Mouse (Mus musculus) neural tube, embryonic 14.5 days (tissue): ENCODE results near the gene Acad10. TPM values are rescaled to one million over a fixed set of nuclear protein-coding genes. Genes with fewer than 3 reads are reported as not detected.
"Not testable (repeated sequence)": the region's sequence is repeated elsewhere in the genome, so short reads cannot be mapped to it uniquely, and the experiment has no call there.

Experiments used
- ATAC-seq: fragments of 200-750 bp; cut with Nextera tagmentation; 2 replicates; pipeline ENCODE4 v1.8.0; 2017; ENCODE audit warnings: low read depth, mild to moderate bottlenecking, moderate TSS enrichment, moderate library complexity
- H3K27ac ChIP-seq: fragments of 300-500 bp; sonication (generic); 2 replicates; pipeline ENCODE4 v1.5.1; 2014; ENCODE audit warnings: low read depth, mild to moderate bottlenecking, control low read depth, low read length, moderate library complexity, mixed read lengths
- H3K27me3 ChIP-seq: fragments of 300-500 bp; sonication (generic); 2 replicates; pipeline ENCODE4 v1.6.1; 2014; ENCODE audit warnings: low read length; ENCODE audit not compliant: control insufficient read depth, insufficient read depth
- H3K36me3 ChIP-seq: fragments of 300-500 bp; sonication (generic); 2 replicates; pipeline ENCODE4 v1.6.1; 2014; ENCODE audit warnings: low read length, mixed read lengths; ENCODE audit not compliant: control insufficient read depth, insufficient read depth
- H3K4me1 ChIP-seq: fragments of 300-500 bp; sonication (generic); 2 replicates; pipeline ENCODE4 v1.6.1; 2014; ENCODE audit warnings: low read length; ENCODE audit not compliant: control insufficient read depth, insufficient read depth
- H3K4me2 ChIP-seq: fragments of 300-500 bp; sonication (generic); 2 replicates; pipeline ENCODE4 v1.6.1; 2014; ENCODE audit warnings: mild to moderate bottlenecking, low read depth, low read length, control low read depth
- H3K4me3 ChIP-seq: fragments of 300-500 bp; sonication (generic); 2 replicates; pipeline ENCODE4 v1.5.1; 2014; ENCODE audit warnings: low read depth, low read length, control low read depth, mixed read lengths
- H3K9ac ChIP-seq: fragments of 300-500 bp; sonication (generic); replicated peaks from 2 replicates; pipeline ENCODE4 v1.6.1; 2014; ENCODE audit warnings: low read depth, mild to moderate bottlenecking, control low read depth, low read length, mixed read lengths
- H3K9me3 ChIP-seq: fragments of 300-500 bp; sonication (generic); 2 replicates; pipeline ENCODE4 v1.6.1; 2016; ENCODE audit warnings: low read length; ENCODE audit not compliant: control insufficient read depth
- WGBS: fragments of 180-500 bp; shearing (Covaris S2); extraction: QIAGEN DNeasy Blood & Tissue Kit; methylation state at CpG from one replicate; pipeline ENCODE4 v1.1.7; 2014; 5-methylcytosine and 5-hydroxymethylcytosine counted together
- polyA plus RNA-seq: library from polyadenylated mRNA; unstranded; fragments of >200 nt; fragmentation: Nextera tagmentation; extraction: Ambion mirVana; gene quantifications from 2 replicates; pipeline ENCODE4 v1.2.1, GENCODE M21; 2014

Gene Acad10
- polyA plus RNA-seq, 1 experiment from 2014 or later, result 1.3 TPM

DNA sequence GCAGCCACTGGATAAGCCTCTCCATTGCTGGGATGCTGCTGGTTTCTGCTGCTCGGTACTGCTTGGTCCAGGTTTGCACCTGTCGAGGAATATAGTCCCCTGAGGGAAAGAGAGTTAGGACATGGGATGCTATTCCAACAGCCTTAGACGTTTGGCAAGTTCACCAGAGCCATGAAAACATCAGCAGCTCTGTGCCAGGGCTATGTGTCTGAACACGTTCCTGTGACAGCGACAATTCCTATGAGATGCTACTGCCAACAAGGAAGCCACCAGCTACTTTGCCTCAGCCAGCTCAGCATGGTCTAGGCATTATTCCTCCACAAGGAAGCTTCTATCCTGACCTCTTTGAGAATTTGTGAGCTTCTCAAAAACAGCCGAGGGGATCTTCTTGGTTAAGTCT, 23.0 kb downstream of the Acad10 start:
- no peak for ATAC-seq
- no peaks in the 10 kb centered on the region for H3K27me3 ChIP-seq
- WGBS, result 84% methylated on average over 6 of the region's 6 CpGs
- no peaks in the 10 kb centered on the region for H3K4me1 ChIP-seq
- H3K9me3 ChIP-seq, result no peaks in the 10 kb centered on the region
- H3K4me3 ChIP-seq, result no peak overlapping the region
- no peak overlapping the region for H3K4me2 ChIP-seq
- no peak overlapping the region for H3K27ac ChIP-seq
- H3K36me3 ChIP-seq, result no peaks in the 10 kb centered on the region
- H3K9ac ChIP-seq, result no peak overlapping the region

GRCm38 (mm10) chr5:121634668-121635067, 25.6 kb downstream of the Acad10 start:
- no peak for ATAC-seq
- H3K4me2 ChIP-seq, result no peak overlapping the region
- 90% methylated on average over 5 of the region's 5 CpGs for WGBS

GRCm38 (mm10) chr5:121632804-121633203, 27.5 kb downstream of the Acad10 start:
- H3K27ac ChIP-seq, result no peak overlapping the region
- H3K4me2 ChIP-seq, result no peak overlapping the region
- no peak for ATAC-seq
- 35% methylated on average over 3 of the region's 3 CpGs for WGBS
- no peak overlapping the region for H3K9ac ChIP-seq
- H3K9me3 ChIP-seq, result no peaks in the 10 kb centered on the region
- H3K27me3 ChIP-seq, result no peaks in the 10 kb centered on the region
- H3K36me3 ChIP-seq, result no peaks in the 10 kb centered on the region
- no peak overlapping the region for H3K4me3 ChIP-seq
- no peaks in the 10 kb centered on the region for H3K4me1 ChIP-seq

More at GRCm38 (mm10) chr5:121634668-121635067, 25.6 kb downstream of the Acad10 start:
- Histone ChIP-seq H3K4me1 (no peaks in the 10 kb centered on the region), H3K27ac (no peak overlapping the region), H3K36me3 (no peaks in the 10 kb centered on the region), H3K9ac (no peak overlapping the region), H3K9me3 (no peaks in the 10 kb centered on the region), H3K4me3 (no peak overlapping the region), H3K27me3 (no peaks in the 10 kb centered on the region)

GRCm38 (mm10) chr5:121631106-121631647, 29.1 kb downstream of the Acad10 start:
- H3K4me1 ChIP-seq, ATAC-seq, H3K36me3 ChIP-seq, H3K9ac ChIP-seq, H3K27ac ChIP-seq, H3K4me2 ChIP-seq, H3K9me3 ChIP-seq, H3K27me3 ChIP-seq, H3K4me3 ChIP-seq: not testable (repeated sequence)
- WGBS, result 69% methylated on average over 7 of the region's 9 CpGs

- Histone ChIP-seq H3K27ac (no peak overlapping the region), H3K4me1 (no peaks in the 10 kb centered on the region), H3K36me3 (no peaks in the 10 kb centered on the region), H3K4me3 (no peak overlapping the region), H3K4me2 (no peak overlapping the region), H3K9me3 (no peaks in the 10 kb centered on the region), H3K9ac (no peak overlapping the region), H3K27me3 (no peaks in the 10 kb centered on the region)
- ATAC-seq, result no peak
- 0% methylated on average over 1 of the region's 1 CpGs for WGBS
Measured at GRCm38 (mm10) chr5:121627871-121628270, 32.4 kb downstream of the Acad10 start.

DNA sequence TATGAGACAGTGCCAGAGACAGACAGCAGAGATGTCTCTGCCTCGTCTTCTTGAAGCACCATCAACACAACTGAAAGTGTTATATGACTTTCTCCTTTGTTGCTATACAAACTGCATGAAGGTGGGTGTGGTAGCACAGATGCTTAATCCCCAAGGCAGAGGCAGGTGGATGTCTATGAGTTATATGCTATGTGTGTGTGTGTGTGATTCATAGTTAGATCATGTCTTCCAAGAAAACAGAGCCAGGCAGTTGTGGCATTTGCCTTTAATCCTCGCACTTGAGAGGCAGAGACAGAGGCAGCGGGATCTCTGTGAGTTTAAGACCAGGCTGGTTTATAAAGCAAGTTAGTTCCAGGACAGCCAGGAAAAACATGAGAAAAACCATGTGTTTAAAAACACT, 37.1 kb downstream of the Acad10 start:
- Histone ChIP-seq H3K4me2 (no peak overlapping the region), H3K9me3 (no peaks in the 10 kb centered on the region), H3K27me3 (no peaks in the 10 kb centered on the region), H3K4me3 (no peak overlapping the region), H3K36me3 (no peaks in the 10 kb centered on the region), H3K9ac (no peak overlapping the region), H3K27ac (no peak overlapping the region), H3K4me1 (peaks cover 6% of the 10 kb centered on the region; the same call in 1 of the 2 replicates)
- no peak for ATAC-seq
- 82% methylated on average over 3 of the region's 3 CpGs for WGBS

GRCm38 (mm10) chr5:121621102-121621501, 39.2 kb downstream of the Acad10 start:
- WGBS, result 97% methylated on average over 5 of the region's 5 CpGs
- no peak for ATAC-seq

DNA sequence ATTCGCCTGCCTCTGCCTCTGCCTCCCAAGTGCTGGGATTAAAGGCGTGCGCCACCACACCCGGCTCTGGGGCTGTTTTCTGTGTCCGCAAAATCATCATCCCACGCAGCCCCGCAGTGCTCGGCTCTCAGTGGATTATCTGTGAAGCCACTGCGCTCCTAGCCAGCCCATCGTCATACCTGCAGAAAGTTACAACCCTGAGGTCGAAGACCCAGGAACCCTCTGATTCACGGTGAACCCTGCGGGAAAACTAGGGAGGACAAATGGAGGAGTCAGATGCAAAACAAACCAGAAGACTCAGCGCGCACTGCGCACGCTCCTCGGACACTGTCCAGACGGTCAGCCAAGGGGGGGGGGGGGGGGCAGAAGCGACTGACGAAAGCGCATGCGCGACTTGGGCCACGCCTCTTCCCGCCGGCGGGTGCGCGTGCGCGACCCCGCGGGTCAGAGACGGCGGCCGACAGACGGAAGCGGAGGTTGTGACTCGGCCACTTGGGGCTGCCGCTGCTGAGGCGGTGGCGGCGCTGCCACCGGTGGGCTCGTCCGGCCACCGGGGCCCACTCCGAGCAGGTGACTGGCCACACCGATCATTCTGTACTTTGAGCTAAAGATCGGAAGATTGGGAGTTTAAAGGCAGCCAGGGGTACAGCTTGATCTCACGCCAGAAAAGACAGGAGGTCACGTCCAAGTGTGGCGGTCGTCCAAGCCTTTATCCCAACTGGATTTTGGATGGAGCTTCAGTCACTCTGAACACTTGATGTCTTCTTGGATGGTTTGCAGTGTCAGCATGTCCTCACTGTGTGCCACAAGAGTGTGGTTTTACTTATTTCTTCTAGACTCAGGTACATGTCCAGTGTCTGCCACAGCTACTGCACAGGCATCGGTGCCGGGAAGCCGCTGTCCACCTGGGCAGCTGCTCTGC, 41.5 kb downstream of the Acad10 start, which contains the start of gene Acad12:
Acad12 (minus strand) TSS at position 347 of the 922 bp plus-strand sequence.
- Histone ChIP-seq H3K9ac (peak within 1 kb of the TSS; percentile 70), H3K4me2 (peak within 1 kb of the TSS; percentile 73), H3K4me3 (peak within 1 kb of the TSS; percentile 75), H3K36me3 (no peaks in the 10 kb centered on the region), H3K27me3 (no peaks in the 10 kb centered on the region), H3K4me1 (peaks cover 6% of the 10 kb centered on the region; the same call in 1 of the 2 replicates), H3K27ac (peak within 1 kb of the TSS; percentile 70), H3K9me3 (no peaks in the 10 kb centered on the region)
- 1% methylated on average over 54 of the region's 58 CpGs for WGBS
- ATAC-seq, result peak; percentile 86

More at GRCm38 (mm10) chr5:121621102-121621501, 39.2 kb downstream of the Acad10 start:
- Histone ChIP-seq H3K27me3 (no peaks in the 10 kb centered on the region), H3K9ac (no peak overlapping the region), H3K4me3 (no peak overlapping the region), H3K4me2 (no peak overlapping the region), H3K4me1 (peaks cover 6% of the 10 kb centered on the region; the same call in 1 of the 2 replicates), H3K9me3 (no peaks in the 10 kb centered on the region), H3K36me3 (no peaks in the 10 kb centered on the region), H3K27ac (no peak overlapping the region)

GRCm38 (mm10) chr5:121614921-121615320, 45.4 kb downstream of the Acad10 start:
- not testable (repeated sequence) for H3K4me2 ChIP-seq, H3K9me3 ChIP-seq, H3K27me3 ChIP-seq, H3K27ac ChIP-seq, H3K4me3 ChIP-seq, H3K4me1 ChIP-seq, H3K9ac ChIP-seq, H3K36me3 ChIP-seq, ATAC-seq
- 87% methylated on average over 3 of the region's 3 CpGs for WGBS
